Mouse (Mus musculus) MEL (cell line): ENCODE measurements around the gene Gucd1. TPM values are rescaled to one million over a fixed set of nuclear protein-coding genes. Genes with fewer than 3 reads are reported as not detected.

Experiments used
- DNase-seq: peaks from one replicate; pipeline ENCODE4 v3.0.0; 2011; ENCODE audit warnings: low read depth, low spot score
- H3K27ac ChIP-seq: 2 replicates; pipeline ENCODE4 v1.5.1; 2012; ENCODE audit warnings: low read depth, mild to moderate bottlenecking, control low read depth, low read length, moderate library complexity; ENCODE audit not compliant: control insufficient read depth
- H3K27me3 ChIP-seq, 2 experiments: fragments of 150-350 bp in 1 of 2; sonication (generic) in 1 of 2; 2 replicates each; pipeline ENCODE4 v1.6.1; 2012; ENCODE audit warnings: low read length in 2 of 2, mild to moderate bottlenecking in 2 of 2, improper control_type of control experiment in 1 of 2, moderate library complexity in 1 of 2; ENCODE audit not compliant: insufficient read depth in 2 of 2, control insufficient read depth in 1 of 2
- H3K36me3 ChIP-seq, 2 experiments: 2 replicates each; pipeline ENCODE4 v1.6.1; 2012 to 2014; ENCODE audit warnings: low read length in 2 of 2, improper control_type of control experiment in 1 of 2, inconsistent platforms in 1 of 2, mild to moderate bottlenecking in 1 of 2; ENCODE audit not compliant: insufficient read depth in 2 of 2, control insufficient read depth in 1 of 2
- H3K4me1 ChIP-seq, 2 experiments: fragments of 150-350 bp in 1 of 2; sonication (generic) in 1 of 2; 2 replicates each; pipeline ENCODE4 v1.6.1; 2012; ENCODE audit warnings: low read length in 2 of 2, improper control_type of control experiment in 1 of 2, mild to moderate bottlenecking in 1 of 2; ENCODE audit not compliant: insufficient read depth in 2 of 2, control insufficient read depth in 1 of 2
- H3K4me3 ChIP-seq, 2 experiments: fragments of 150-350 bp in 1 of 2; sonication (generic) in 1 of 2; 2 replicates each; pipeline ENCODE4 v1.5.1; 2012; ENCODE audit warnings: low read depth in 2 of 2, low read length in 2 of 2, mild to moderate bottlenecking in 2 of 2, moderate library complexity in 2 of 2, control low read depth in 1 of 2, improper control_type of control experiment in 1 of 2; ENCODE audit not compliant: control insufficient read depth in 1 of 2, insufficient read depth in 1 of 2
- H3K79me2 ChIP-seq: 2 replicates; pipeline ENCODE4 v1.6.1; 2012; ENCODE audit warnings: mild to moderate bottlenecking, low read length, moderate library complexity; ENCODE audit not compliant: control insufficient read depth, poor library complexity, insufficient read depth
- H3K9ac ChIP-seq: 2 replicates; pipeline ENCODE4 v1.6.1; 2012; ENCODE audit warnings: low read depth, mild to moderate bottlenecking, control low read depth, low read length, moderate library complexity; ENCODE audit not compliant: control insufficient read depth, poor library complexity, severe bottlenecking
- H3K9me3 ChIP-seq: fragments of 150-350 bp; sonication (generic); replicated peaks from 2 replicates; pipeline ENCODE4 v1.6.1; 2012; ENCODE audit warnings: mild to moderate bottlenecking, low read length, improper control_type of control experiment, moderate library complexity; ENCODE audit not compliant: insufficient read depth
- BHLHE40 ChIP-seq: IDR thresholded peaks from 2 replicates; pipeline ENCODE4 v1.6.1; 2012; ENCODE audit warnings: low read depth, mild to moderate bottlenecking, inconsistent platforms, low read length, improper control_type of control experiment, borderline replicate concordance
- CHD1 ChIP-seq: IDR thresholded peaks from 2 replicates; pipeline ENCODE4 v1.6.1; 2012; ENCODE audit warnings: low read depth, mild to moderate bottlenecking, inconsistent platforms, low read length, improper control_type of control experiment
- CTCF ChIP-seq, 3 experiments: IDR thresholded peaks in 2 of 3; conservative IDR thresholded peaks in 1 of 3; 2 replicates each; pipeline ENCODE4 v1.5.1; 2011 to 2012; ENCODE audit warnings: low read length in 3 of 3, low read depth in 2 of 3, mild to moderate bottlenecking in 2 of 3, improper control_type of control experiment in 1 of 3, inconsistent platforms in 1 of 3, mixed read lengths in 1 of 3, moderate library complexity in 1 of 3; ENCODE audit not compliant: control insufficient read depth in 1 of 3, insufficient read depth in 1 of 3, poor library complexity in 1 of 3, severe bottlenecking in 1 of 3
- E2F4 ChIP-seq: IDR thresholded peaks from 2 replicates; pipeline ENCODE4 v1.6.1; 2011; ENCODE audit warnings: low read depth, low read length, improper control_type of control experiment, borderline replicate concordance
- ETS1 ChIP-seq: IDR thresholded peaks from 2 replicates; pipeline ENCODE4 v1.6.1; 2012; ENCODE audit warnings: low read depth, mild to moderate bottlenecking, inconsistent platforms, low read length, improper control_type of control experiment, moderate library complexity
- JUND ChIP-seq: IDR thresholded peaks from 2 replicates; pipeline ENCODE4 v1.6.1; 2011; ENCODE audit warnings: low read depth, mild to moderate bottlenecking, improper control_type of control experiment, low read length
- MEF2A ChIP-seq: IDR thresholded peaks from 2 replicates; pipeline ENCODE4 v1.6.1; 2014; ENCODE audit warnings: low read depth, mild to moderate bottlenecking, inconsistent platforms, low read length, improper control_type of control experiment; ENCODE audit not compliant: poor library complexity, insufficient replicate concordance, severe bottlenecking; ENCODE audit errors: extremely low read depth
- MXI1 ChIP-seq: IDR thresholded peaks from 2 replicates; pipeline ENCODE4 v1.6.1; 2011; ENCODE audit warnings: mild to moderate bottlenecking, low read depth, low read length, improper control_type of control experiment
- NELFE ChIP-seq: IDR thresholded peaks from 2 replicates; pipeline ENCODE4 v1.6.1; 2011; ENCODE audit warnings: low read depth, low read length, improper control_type of control experiment
- NRF1 ChIP-seq: IDR thresholded peaks from 2 replicates; pipeline ENCODE4 v1.6.1; 2014; ENCODE audit warnings: low read depth, mild to moderate bottlenecking, inconsistent platforms, low read length, improper control_type of control experiment, moderate library complexity; ENCODE audit not compliant: poor library complexity, insufficient read depth, severe bottlenecking
- POLR2AphosphoS2 ChIP-seq: IDR thresholded peaks from 2 replicates; pipeline ENCODE4 v1.6.1; 2011; ENCODE audit warnings: low read length, improper control_type of control experiment
- POLR2AphosphoS5 ChIP-seq: IDR thresholded peaks from 2 replicates; pipeline ENCODE4 v1.6.1; 2012; ENCODE audit warnings: low read depth, borderline replicate concordance, mild to moderate bottlenecking, inconsistent platforms, low read length, moderate library complexity, mixed read lengths
- RCOR1 ChIP-seq: IDR thresholded peaks from 2 replicates; pipeline ENCODE4 v1.6.1; 2012; ENCODE audit warnings: low read depth, mild to moderate bottlenecking, inconsistent platforms, low read length, improper control_type of control experiment
- SIN3A ChIP-seq: IDR thresholded peaks from 2 replicates; pipeline ENCODE4 v1.6.1; 2012; ENCODE audit warnings: low read length, improper control_type of control experiment, inconsistent platforms
- TBP ChIP-seq: IDR thresholded peaks from 2 replicates; pipeline ENCODE4 v1.8.0; 2011; ENCODE audit warnings: low read depth, low read length, improper control_type of control experiment
- TCF12 ChIP-seq: IDR thresholded peaks from 2 replicates; pipeline ENCODE4 v1.6.1; 2014; ENCODE audit warnings: low read depth, mild to moderate bottlenecking, inconsistent platforms, low read length, improper control_type of control experiment, moderate library complexity
- ZMIZ1 ChIP-seq: IDR thresholded peaks from 2 replicates; pipeline ENCODE4 v1.6.1; 2012; ENCODE audit warnings: low read depth, mild to moderate bottlenecking, inconsistent platforms, low read length, improper control_type of control experiment, moderate library complexity
- polyA plus RNA-seq, 2 experiments: library from polyadenylated mRNA; stranded (reverse) in 1 of 2; unstranded in 1 of 2; fragments of >175 nt in 1 of 2; fragments of >200 nt in 1 of 2; gene quantifications; 2 replicates each; pipeline versions ENCODE4 v1.2.1 to v1.2.4; 2012; ENCODE audit warnings: low replicate concordance in 2 of 2, low read depth in 1 of 2; ENCODE audit not compliant: insufficient read length in 2 of 2, insufficient read depth in 1 of 2, missing spikeins in 1 of 2
- total RNA-seq: library from RNA; depleted of rRNA; stranded (reverse); fragments of 300-350 nt; gene quantifications from 2 replicates; pipeline ENCODE4 v1.2.3, GENCODE M21; 2012

The Gucd1 gene
- total and polyA plus RNA-seq, 3 experiments: 18.7 to 30.7 TPM; not detected in 1

DNA sequence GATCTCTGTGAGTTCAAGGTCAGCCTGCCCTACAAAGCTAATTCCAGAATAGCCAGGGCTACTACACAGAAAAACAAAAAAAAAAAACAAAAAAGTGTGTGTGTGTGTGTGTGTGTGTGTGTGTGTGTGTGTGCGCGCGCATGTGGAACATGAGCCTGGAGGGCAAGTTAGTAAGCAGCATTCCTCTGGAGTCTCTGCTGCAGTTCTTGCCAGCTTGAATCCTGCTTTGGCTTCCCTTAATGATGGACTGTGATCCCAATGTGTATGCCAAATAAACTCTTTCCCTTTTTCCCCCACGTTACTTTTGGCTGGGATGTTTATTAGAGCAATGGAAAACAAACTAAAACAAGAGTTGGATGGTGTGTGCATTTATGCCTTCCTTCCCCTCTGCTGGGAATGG lies 3.9 kb upstream of the Gucd1 start:
- Histone ChIP-seq H3K27ac (no peak overlapping the region), H3K36me3 (peaks cover 35 to 38% of the 10 kb centered on the region in 2 experiments), H3K9me3 (no peaks in the 10 kb centered on the region), H3K9ac (no peak overlapping the region), H3K4me3 (no peak overlapping the region), H3K4me1 (peaks cover 0 to 14% of the 10 kb centered on the region in 2 experiments; a peak in 2 of 4 replicates), H3K79me2 (peaks cover 66% of the 10 kb centered on the region), H3K27me3 (no peaks in the 10 kb centered on the region)
- DNase-seq: no peak
- TF ChIP-seq SIN3A (no peak), JUND (no peak), MXI1 (no peak), POLR2AphosphoS2 (no peak), MEF2A (no peak), BHLHE40 (no peak), CTCF (IDR thresholded peaks at IDR 0.05 in 2 of 3, conservative IDR thresholded peaks at IDR 0.05 in 1 of 3; ENCODE audit: control insufficient read depth in 1 of 3, insufficient read depth in 1 of 3, low read depth in 2 of 3, low read length in 3 of 3, poor library complexity in 1 of 3, severe bottlenecking in 1 of 3) (no peak), CHD1 (no peak), TCF12 (no peak), NELFE (no peak), TBP (no peak), NRF1 (no peak), ETS1 (no peak), RCOR1 (no peak), POLR2AphosphoS5 (no peak), ZMIZ1 (no peak)

DNA sequence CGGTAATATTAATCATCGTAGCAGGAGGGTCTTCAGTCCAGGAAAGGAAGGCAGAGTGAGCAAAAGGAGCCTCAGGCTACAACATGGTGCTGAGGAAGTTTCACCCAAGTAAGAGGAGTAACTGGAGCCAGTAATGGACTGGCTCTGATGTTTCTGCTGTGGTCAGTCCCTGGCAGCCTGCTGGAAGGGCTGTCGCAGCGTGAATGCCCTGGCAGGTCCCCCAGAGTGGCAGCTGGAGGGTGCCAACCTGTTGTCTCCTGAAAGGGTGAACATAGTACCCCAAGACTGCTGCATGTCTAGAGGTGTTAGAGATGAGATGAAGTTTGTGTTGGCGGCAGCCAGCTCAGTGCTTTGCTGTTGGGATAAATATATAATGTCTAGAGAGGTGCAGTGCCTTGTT lies 2.8 kb upstream of the Gucd1 start:
- H3K36me3 ChIP-seq: peaks cover 34 to 37% of the 10 kb centered on the region in 2 experiments
- H3K79me2 ChIP-seq: peaks cover 61% of the 10 kb centered on the region
- H3K4me3 ChIP-seq: no peak overlapping the region
- H3K27ac ChIP-seq: no peak overlapping the region
- no peaks in the 10 kb centered on the region for H3K9me3 ChIP-seq
- peaks cover 1 to 12% of the 10 kb centered on the region in 2 experiments; a peak in 3 of 4 replicates for H3K4me1 ChIP-seq
- no peak for TF ChIP-seq JUND
- no peak for TF ChIP-seq E2F4
- H3K27me3 ChIP-seq: no peaks in the 10 kb centered on the region
- DNase-seq: no peak
- no peak overlapping the region for H3K9ac ChIP-seq
